Mouse (Mus musculus): Measurements from ENCODE around the gene Hmga1b. TPM values are rescaled to one million over a fixed set of nuclear protein-coding genes. Genes with fewer than 3 reads are reported as not detected.
"Not testable (repeated sequence)": the region's sequence is repeated elsewhere in the genome, so short reads cannot be mapped to it uniquely, and the experiment has no call there.

Hmga1b gene
- polyA plus RNA-seq, 1 experiment from 2014 or later: 2.1 TPM

DNA sequence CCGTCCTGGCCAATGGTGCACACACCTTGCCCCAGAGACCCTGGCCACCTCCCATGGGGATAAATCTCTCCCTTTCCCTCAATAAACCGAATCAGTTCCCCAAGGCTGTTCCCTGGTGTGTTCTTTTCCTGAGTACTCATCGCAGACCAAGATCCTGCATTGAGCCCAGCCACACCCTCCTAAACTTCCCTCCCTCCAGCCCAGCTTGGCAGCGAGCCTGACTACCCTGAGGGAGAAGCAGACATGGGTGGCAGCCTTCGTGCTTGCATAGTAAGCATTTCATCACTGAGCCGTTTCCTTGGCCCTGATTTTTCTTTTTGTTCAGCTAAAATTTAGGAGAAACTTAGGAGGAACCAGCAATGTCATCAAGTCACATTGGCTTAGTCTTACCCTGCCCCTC is 29.1 kb upstream of the Hmga1b start:
- no peaks in the 10 kb centered on the region for H3K36me3 ChIP-seq
- H3K4me2 ChIP-seq: no peak overlapping the region
- 47% methylated on average over 6 of the region's 6 CpGs for WGBS
- no peak for ATAC-seq (replicated peaks; ENCODE audit: insufficient number of reproducible peaks, insufficient read depth, low FRiP score, low read depth)
- H3K27ac ChIP-seq: no peak overlapping the region
- H3K27me3 ChIP-seq: peaks cover 15% of the 10 kb centered on the region; the same call in 1 of the 2 replicates
- no peak overlapping the region for H3K4me3 ChIP-seq
- H3K4me1 ChIP-seq (replicated peaks): peaks cover 6% of the 10 kb centered on the region
- no peak overlapping the region for H3K9ac ChIP-seq
- H3K9me3 ChIP-seq (replicated peaks): no peaks in the 10 kb centered on the region

DNA sequence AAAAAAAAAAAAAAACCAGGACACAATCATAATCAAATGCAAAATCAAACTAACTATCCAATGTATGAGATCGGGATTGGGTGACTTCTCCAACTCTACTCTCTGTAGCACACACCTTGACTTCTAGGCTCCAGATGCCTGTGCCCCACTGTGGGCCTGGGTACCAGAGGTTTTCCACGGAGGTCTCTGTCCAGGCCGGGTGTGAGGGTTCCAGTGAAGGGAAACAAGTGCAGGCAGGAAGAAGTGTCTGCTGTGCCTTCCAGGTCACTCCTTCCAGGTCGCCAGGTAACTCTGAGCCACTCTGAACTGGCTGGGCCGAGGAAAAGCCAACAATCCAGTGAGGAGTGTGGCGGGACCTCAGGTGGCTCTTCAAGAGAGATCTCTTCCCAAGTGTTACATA is 26.2 kb upstream of the Hmga1b start:
- H3K9me3 ChIP-seq (replicated peaks): no peaks in the 10 kb centered on the region
- H3K9ac ChIP-seq: no peak overlapping the region
- peaks cover 6% of the 10 kb centered on the region for H3K4me1 ChIP-seq (replicated peaks)
- whole genome bisulfite sequencing: 58% methylated on average over 6 of the region's 6 CpGs
- H3K4me2 ChIP-seq: no peak overlapping the region
- H3K27ac ChIP-seq: no peak overlapping the region
- no peak overlapping the region for H3K4me3 ChIP-seq
- no peaks in the 10 kb centered on the region for H3K36me3 ChIP-seq
- H3K27me3 ChIP-seq: 0 out of 2 replicates have a peak, but pooled peaks cover 2% of the 10 kb centered on the region
- no peak for ATAC-seq (replicated peaks; ENCODE audit: insufficient number of reproducible peaks, insufficient read depth, low FRiP score, low read depth)

DNA sequence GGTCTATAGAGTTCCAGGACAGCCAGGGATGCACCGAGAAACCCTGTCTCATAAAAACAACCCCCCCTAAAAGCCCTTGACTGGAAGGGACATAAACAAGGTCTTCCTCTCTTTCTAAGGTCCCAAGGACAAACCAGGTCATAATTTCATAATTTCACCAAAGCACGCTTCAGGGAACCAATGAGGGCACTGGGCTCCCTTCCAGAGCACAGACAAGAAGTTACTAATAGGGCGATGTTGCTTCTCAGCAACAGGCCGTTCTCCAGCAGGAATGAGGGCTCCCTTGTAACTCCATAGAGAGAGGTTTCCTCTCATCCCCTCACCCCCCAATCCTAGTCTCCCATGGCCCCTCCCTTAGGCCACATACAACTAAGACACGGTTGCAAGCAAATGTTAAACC is 21.6 kb upstream of the Hmga1b start:
- 83% methylated on average over 5 of the region's 5 CpGs for WGBS
- H3K4me3 ChIP-seq: no peak overlapping the region
- ATAC-seq (replicated peaks; ENCODE audit: insufficient number of reproducible peaks, insufficient read depth, low FRiP score, low read depth): no peak
- H3K36me3 ChIP-seq: no peaks in the 10 kb centered on the region
- H3K4me1 ChIP-seq (replicated peaks): no peaks in the 10 kb centered on the region
- H3K27ac ChIP-seq: no peak overlapping the region
- no peaks in the 10 kb centered on the region for H3K9me3 ChIP-seq (replicated peaks)
- H3K4me2 ChIP-seq: no peak overlapping the region
- H3K9ac ChIP-seq: no peak overlapping the region
- H3K27me3 ChIP-seq: 0 out of 2 replicates have a peak, but pooled peaks cover 2% of the 10 kb centered on the region

DNA sequence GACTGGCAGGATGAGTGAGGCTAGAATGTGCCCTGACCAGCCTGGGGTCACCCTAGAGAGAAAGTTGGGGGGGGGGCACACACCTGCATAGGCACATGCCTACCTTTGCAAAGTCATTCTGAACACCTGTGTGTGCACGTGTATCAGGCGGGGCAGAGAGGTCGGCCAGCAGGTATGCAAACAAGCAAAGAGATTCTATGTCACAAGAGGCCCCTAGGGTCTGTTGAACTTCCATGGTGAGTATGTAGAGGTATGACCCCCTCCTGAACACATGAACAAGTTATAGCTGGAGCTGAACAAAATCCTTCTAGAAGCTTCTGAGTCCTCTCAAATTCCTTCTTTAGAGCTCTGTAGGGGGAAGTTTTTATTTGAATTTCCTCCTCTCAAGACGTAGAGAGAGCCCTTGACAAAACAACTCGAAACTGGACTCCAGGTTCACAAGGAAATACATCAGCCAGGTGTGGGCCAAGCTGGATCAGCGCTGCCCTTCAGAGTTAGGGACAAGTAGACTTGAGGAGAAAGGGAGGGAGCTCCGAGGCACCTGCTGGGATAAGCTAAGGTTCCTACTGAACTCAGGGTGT is 18.4 kb upstream of the Hmga1b start:
- Histone ChIP-seq H3K9ac (no peak overlapping the region), H3K27me3 (0 out of 2 replicates have a peak, but pooled peaks cover 2% of the 10 kb centered on the region), H3K4me2 (no peak overlapping the region), H3K27ac (peak overlapping the region; percentile 24; the same call in 1 of the 2 replicates), H3K36me3 (no peaks in the 10 kb centered on the region), H3K9me3 (replicated peaks) (no peaks in the 10 kb centered on the region), H3K4me1 (replicated peaks) (no peaks in the 10 kb centered on the region), H3K4me3 (no peak overlapping the region)
- WGBS: 69% methylated on average over 7 of the region's 7 CpGs
- 0 out of 2 replicates have a peak, but pooled peaks have one; percentile 4 for ATAC-seq (replicated peaks; ENCODE audit: insufficient number of reproducible peaks, insufficient read depth, low FRiP score, low read depth)

DNA sequence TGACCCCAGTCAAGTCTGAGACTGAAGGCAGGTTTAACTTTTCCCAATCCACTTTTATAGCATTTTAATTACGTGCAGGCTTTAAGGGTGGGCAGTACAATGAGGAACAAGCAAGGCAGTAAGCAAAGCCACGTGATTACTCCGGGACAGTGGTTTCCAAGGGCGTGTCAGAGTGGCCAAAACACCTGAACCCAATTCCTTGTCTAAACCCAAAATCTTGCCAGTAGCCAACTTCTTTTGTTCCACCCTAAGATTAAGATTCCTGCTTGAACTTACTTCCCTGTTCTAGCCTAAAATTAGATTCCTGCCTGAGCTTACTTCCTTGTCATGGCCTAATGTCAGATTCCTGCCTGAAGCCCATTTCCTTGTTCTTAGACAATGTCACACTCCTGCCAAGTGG is 14.6 kb upstream of the Hmga1b start:
- Histone ChIP-seq H3K9ac (no peak overlapping the region), H3K36me3 (no peaks in the 10 kb centered on the region), H3K4me3 (no peak overlapping the region), H3K27ac (no peak overlapping the region), H3K4me1 (replicated peaks) (no peaks in the 10 kb centered on the region), H3K9me3 (replicated peaks) (no peaks in the 10 kb centered on the region), H3K4me2 (no peak overlapping the region), H3K27me3 (0 out of 2 replicates have a peak, but pooled peaks cover 3% of the 10 kb centered on the region)
- ATAC-seq (replicated peaks; ENCODE audit: insufficient number of reproducible peaks, insufficient read depth, low FRiP score, low read depth): no peak
- WGBS: 68% methylated on average over 4 of the region's 4 CpGs

DNA sequence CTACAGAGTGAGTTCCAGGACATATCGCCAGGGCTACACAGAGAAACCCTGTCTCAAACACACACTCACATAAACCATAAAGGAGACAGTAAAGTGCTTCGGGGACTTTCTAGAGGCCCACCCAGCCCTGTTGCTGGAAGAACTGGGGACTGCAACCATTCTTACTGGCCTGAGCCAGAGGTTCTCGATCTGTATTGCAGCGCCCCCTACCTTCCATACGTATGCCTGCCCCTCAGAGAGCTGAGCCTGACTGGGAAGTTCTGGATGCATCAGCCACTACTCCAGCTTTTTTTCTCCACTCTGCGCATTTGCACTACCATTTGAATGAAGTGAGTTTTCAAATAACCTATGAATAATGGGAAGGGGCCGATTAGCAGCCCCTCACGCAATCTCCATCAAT is 13.2 kb upstream of the Hmga1b start:
- Histone ChIP-seq H3K9ac (no peak overlapping the region), H3K27ac (no peak overlapping the region), H3K27me3 (0 out of 2 replicates have a peak, but pooled peaks cover 3% of the 10 kb centered on the region), H3K9me3 (replicated peaks) (no peaks in the 10 kb centered on the region), H3K4me2 (no peak overlapping the region), H3K4me3 (no peak overlapping the region), H3K4me1 (replicated peaks) (no peaks in the 10 kb centered on the region), H3K36me3 (no peaks in the 10 kb centered on the region)
- 58% methylated on average over 8 of the region's 8 CpGs for WGBS
- no peak for ATAC-seq (replicated peaks; ENCODE audit: insufficient number of reproducible peaks, insufficient read depth, low FRiP score, low read depth)

DNA sequence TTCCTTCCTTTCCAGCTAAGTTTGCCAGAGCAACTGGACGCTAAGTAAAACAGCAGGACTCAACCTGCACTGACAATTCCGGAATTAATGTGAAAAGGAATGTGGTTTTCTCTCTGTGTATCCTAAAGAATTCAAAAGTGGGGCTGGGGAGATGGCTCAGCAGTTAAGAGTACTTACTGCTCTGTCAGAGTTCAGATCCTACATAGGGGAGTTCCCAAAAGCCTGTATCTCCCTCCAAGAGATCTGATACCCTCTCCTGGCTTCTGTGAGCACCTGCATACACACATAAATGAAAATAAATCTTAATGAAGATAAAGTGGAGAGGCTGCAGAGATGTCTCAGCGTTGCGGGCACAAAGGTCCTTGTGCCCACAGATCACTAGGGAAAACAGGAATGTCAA is 11.0 kb upstream of the Hmga1b start:
- ATAC-seq (replicated peaks; ENCODE audit: insufficient number of reproducible peaks, insufficient read depth, low FRiP score, low read depth): no peak
- Histone ChIP-seq H3K27me3 (0 out of 2 replicates have a peak, but pooled peaks cover 3% of the 10 kb centered on the region), H3K27ac (no peak overlapping the region), H3K9me3 (replicated peaks) (no peaks in the 10 kb centered on the region), H3K36me3 (no peaks in the 10 kb centered on the region), H3K9ac (no peak overlapping the region), H3K4me1 (replicated peaks) (no peaks in the 10 kb centered on the region), H3K4me3 (no peak overlapping the region), H3K4me2 (no peak overlapping the region)
- WGBS: 65% methylated on average over 4 of the region's 4 CpGs

DNA sequence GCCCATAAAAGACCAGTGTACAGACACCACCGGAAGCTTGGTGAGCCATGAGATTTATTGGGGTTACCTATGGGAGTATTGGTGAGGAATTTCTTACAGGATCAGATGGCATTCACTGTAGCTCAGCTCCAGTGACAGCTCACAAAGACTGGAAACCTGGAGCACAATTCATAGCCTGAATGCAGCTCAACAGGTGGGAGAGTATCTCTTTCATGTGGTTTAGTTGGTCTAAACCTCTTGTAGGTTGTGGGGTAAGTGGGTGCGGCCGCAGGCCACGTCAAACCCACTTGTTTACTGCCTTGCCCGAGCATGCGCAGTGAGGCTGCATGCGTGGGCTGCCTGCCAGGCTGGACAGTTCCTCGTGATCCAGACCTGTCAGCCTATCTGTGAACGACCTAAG is 2.4 kb upstream of the Hmga1b start:
- 71% methylated on average over 9 of the region's 9 CpGs for WGBS
- no peaks in the 10 kb centered on the region for H3K36me3 ChIP-seq
- H3K27me3 ChIP-seq: peaks cover 12% of the 10 kb centered on the region; the same call in 1 of the 2 replicates
- ATAC-seq (replicated peaks; ENCODE audit: insufficient number of reproducible peaks, insufficient read depth, low FRiP score, low read depth): no peak
- no peak overlapping the region for H3K4me2 ChIP-seq
- 0 out of 2 replicates have a peak, but pooled peaks cover 10% of the 10 kb centered on the region for H3K9me3 ChIP-seq (replicated peaks)
- no peak overlapping the region for H3K27ac ChIP-seq
- H3K9ac ChIP-seq: no peak overlapping the region
- H3K4me1 ChIP-seq (replicated peaks): peaks cover 11% of the 10 kb centered on the region
- no peak overlapping the region for H3K4me3 ChIP-seq

DNA sequence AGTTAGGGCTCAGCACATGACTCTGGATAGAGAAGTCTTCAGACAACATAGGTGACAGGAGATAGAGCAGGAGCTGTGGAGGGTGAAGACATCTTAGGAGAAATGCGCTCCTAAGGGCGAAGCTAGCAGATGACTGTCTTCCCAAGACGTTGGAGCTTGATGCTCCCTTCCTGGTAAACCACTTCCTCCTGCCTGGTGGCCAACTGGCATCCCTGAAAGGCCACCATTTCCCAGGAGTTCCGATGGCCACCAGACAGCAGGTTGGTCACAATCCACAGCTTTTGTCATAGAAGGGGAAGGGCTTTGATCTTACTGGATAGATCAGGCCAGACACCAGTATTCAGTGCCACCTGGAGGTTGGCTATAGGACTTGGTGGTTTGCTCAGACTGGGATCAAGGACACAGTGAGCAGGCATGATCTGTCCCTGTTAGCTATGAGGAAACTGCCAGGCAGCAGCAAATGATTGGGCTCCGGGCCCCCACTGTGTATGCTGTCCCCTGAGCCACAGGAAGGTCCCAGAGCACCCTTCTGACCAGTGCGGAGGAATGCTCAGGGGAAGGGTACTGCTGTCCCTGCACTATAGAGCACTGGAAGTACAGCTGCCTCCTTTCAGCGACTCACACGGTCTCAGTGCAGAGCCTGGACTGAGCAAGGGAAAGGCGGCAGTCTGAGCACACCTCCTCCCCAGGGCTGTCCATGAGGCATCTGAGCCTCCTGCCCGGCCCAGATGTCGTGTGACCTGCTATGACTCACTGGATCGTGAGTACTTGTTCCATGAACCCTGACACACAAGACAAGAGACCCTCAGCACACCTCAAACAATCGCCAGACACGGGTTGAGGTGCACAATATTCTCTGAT is 553 bp upstream of the Hmga1b start:
- 53% methylated on average over 14 of the region's 14 CpGs for WGBS
- peak overlapping the region; percentile 28; the same call in 1 of the 2 replicates for H3K9ac ChIP-seq
- 0 out of 2 replicates have a peak, but pooled peaks have one; percentile 36 for ATAC-seq (replicated peaks; ENCODE audit: insufficient number of reproducible peaks, insufficient read depth, low FRiP score, low read depth)
- 0 out of 2 replicates have a peak, but pooled peaks cover 10% of the 10 kb centered on the region for H3K9me3 ChIP-seq (replicated peaks)
- peaks cover 17% of the 10 kb centered on the region for H3K27me3 ChIP-seq
- no peaks in the 10 kb centered on the region for H3K36me3 ChIP-seq
- H3K27ac ChIP-seq: no peak overlapping the region
- H3K4me1 ChIP-seq (replicated peaks): peaks cover 11% of the 10 kb centered on the region
- peak overlapping the region; percentile 53 for H3K4me2 ChIP-seq
- peak overlapping the region; percentile 22; the same call in 1 of the 2 replicates for H3K4me3 ChIP-seq

DNA sequence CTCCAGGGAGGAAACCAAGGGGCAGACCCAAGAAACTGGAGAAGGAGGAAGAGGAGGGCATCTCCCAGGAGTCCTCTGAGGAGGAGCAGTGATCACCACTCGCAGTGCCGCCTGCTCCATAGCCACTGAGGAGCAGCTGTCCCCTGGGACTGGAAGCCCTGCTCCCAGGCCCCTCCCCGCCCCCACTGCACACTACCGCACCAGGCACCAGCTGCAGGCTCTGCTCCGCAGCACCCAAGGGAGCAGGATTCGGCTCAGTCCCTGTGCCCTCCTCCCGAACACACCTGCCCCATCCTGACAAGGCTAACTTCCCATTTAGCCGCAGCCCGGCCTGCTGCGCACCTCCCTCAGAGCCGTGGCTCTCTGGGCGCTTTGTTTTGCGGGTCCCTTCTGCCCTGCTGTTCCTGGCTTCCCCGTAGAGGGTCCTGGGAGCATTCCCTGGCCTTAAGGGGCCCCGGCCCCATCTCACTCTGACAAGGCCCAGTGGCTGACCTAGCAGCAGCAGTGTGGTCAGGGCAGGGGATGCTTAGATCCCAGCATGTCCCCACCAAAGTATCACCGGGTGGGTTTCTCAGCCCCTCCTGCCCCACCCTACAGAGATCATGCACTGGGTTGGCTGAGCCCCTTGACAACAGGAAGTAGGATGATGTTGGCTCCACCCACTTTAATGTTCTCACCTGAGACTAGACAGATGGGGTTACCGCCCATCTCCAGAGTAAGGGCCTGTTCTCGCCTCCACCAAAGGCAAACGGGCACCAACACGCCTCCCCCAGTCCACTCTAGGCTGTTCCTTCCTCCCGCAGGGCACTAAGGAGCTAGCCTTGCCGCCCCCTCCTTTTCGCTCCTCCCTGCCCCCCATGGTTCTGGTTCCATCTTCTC is 766 bp downstream of the Hmga1b start:
- H3K4me3 ChIP-seq: peak overlapping the region; percentile 22
- peak; percentile 12; the same call in 1 of the 2 replicates for ATAC-seq (replicated peaks; ENCODE audit: insufficient number of reproducible peaks, insufficient read depth, low FRiP score, low read depth)
- WGBS: 13% methylated on average over 8 of the region's 23 CpGs

DNA sequence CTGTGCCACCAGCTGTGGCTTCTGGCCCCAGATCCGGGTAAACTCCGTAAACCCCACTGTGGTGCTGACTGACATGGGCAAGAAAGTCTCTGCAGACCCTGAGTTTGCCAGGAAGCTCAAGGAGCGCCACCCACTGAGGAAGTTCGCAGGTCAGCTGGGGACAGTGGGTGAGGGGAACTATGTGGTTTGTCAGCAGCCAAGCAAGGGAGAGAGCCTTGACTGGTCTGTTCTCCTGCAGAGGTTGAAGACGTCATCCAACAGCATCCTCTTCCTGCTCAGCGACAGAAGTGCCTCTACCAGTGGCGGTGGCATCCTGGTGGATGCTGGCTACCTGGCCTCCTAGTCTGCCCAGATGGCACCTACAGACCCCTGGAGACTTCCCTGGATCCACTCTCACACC is 4.4 kb downstream of the Hmga1b start:
- H3K4me2 ChIP-seq; H3K27ac ChIP-seq; H3K36me3 ChIP-seq; H3K4me3 ChIP-seq; H3K4me1 ChIP-seq (replicated peaks); H3K9ac ChIP-seq; H3K9me3 ChIP-seq (replicated peaks); ATAC-seq (replicated peaks; ENCODE audit: insufficient number of reproducible peaks, insufficient read depth, low FRiP score, low read depth): not testable (repeated sequence)
- 64% methylated on average over 4 of the region's 7 CpGs for WGBS
- peaks cover 12% of the 10 kb centered on the region for H3K27me3 ChIP-seq

More for the DNA sequence above, 766 bp downstream of the Hmga1b start:
- Histone ChIP-seq H3K4me1 (replicated peaks) (peaks cover 11% of the 10 kb centered on the region), H3K4me2 (peak overlapping the region; percentile 53), H3K27me3 (peaks cover 17% of the 10 kb centered on the region)
- not testable (repeated sequence) for H3K9ac ChIP-seq; H3K9me3 ChIP-seq (replicated peaks); H3K27ac ChIP-seq; H3K36me3 ChIP-seq
